Mouse (Mus musculus): ENCODE data around the gene Tmem247.
A peak's percentile ranks its signal among the peaks of the same experiment; 100 is the strongest.

The Tmem247 gene

DNA sequence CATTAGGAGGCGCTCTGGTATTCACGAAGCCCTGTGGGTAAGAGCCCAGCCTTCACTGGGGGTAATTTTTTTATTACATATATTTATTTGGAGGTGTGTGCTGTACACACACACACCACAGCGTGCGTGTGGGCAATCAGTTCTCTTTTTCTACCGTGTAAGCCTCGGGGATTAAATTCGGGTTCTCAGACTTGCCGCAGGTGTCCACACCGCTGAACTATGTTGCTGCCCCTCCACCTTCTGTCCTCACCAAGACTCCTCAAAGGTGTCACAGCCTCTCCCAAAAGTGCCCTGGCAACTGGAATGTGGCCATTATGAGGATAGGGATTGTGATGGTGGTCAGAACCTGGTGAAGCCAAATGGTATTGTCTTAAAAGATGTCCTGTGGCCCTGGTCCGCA is at the start of gene Tmem247:
Gene Tmem247, plus strand, starts transcription at position 301 of the 400 bp plus-strand sequence.
- DNase-seq (ENCODE audit: low spot score) = no peak

DNA sequence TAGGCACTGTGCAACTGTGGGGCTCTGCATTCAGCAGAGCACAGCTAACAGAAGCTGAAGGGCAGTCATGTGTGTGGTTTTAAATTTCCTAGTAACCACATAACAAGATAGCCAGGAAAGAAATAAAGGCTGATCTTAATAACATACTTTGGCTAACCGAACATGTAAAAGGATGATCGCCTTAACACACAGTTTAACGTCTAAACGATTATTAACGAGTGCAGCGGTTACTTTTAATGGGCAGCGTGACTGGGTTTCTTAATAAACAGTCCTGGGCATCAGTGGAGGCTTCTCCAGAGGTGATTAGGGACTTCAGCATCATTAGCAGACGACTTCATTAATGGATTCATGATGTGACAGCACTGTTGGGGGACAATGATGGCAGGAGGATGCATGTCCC is 46.6 kb upstream of the Tmem247 start:
- no peak for DNase-seq (ENCODE audit: low spot score)

GRCm38 (mm10) chr17:86872643-86873042 is 44.5 kb upstream of the Tmem247 start:
- DNase-seq (ENCODE audit: low spot score) = no peak

GRCm38 (mm10) chr17:86876940-86877339 is 40.2 kb upstream of the Tmem247 start:
- DNase-seq (ENCODE audit: low spot score) = no peak

DNA sequence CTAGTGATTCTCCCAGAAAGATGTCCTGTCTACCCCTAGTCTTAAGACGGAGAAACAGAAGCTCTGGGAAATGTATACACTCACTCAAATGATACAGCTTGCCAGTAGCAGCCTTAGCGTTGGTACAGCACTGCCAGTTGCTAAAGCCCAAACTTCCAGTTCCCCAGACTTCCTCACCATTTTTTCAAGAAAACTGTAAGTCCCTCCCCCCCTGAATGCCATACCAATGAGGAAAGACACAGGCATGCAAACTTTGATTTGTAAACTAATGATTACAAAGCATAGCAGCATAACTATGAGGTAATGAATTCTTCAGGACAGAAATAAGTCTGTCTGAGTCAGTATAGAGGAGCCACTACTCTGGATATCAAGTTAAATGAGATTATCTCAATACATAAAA is 39.4 kb upstream of the Tmem247 start:
- no peak for DNase-seq (ENCODE audit: low spot score)

DNA sequence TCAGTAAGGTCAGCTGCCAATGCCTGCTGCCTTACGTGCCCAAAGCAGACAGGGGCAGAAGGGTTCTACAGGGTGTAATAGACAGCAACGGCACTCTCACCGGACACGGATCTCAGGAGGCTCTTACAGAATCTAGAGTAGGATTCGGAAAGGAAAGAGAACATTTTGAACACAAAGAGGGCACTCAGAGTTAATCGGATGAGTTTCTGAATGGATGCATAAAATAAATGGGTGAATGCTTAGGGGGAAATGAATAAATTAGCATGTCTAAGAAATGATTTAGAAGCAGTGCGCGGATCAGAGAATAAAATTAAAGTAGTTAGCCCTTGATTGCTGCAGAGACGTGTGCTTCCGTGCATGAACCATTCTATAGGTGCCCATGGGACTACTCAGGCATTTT is 37.1 kb upstream of the Tmem247 start:
- no peak for DNase-seq (ENCODE audit: low spot score)

- no peak for DNase-seq (ENCODE audit: low spot score)
Observed at GRCm38 (mm10) chr17:86880461-86881044, 36.6 kb upstream of the Tmem247 start.

- no peak for DNase-seq (ENCODE audit: low spot score)
Observed at GRCm38 (mm10) chr17:86895191-86895590, 22.0 kb upstream of the Tmem247 start.

DNA sequence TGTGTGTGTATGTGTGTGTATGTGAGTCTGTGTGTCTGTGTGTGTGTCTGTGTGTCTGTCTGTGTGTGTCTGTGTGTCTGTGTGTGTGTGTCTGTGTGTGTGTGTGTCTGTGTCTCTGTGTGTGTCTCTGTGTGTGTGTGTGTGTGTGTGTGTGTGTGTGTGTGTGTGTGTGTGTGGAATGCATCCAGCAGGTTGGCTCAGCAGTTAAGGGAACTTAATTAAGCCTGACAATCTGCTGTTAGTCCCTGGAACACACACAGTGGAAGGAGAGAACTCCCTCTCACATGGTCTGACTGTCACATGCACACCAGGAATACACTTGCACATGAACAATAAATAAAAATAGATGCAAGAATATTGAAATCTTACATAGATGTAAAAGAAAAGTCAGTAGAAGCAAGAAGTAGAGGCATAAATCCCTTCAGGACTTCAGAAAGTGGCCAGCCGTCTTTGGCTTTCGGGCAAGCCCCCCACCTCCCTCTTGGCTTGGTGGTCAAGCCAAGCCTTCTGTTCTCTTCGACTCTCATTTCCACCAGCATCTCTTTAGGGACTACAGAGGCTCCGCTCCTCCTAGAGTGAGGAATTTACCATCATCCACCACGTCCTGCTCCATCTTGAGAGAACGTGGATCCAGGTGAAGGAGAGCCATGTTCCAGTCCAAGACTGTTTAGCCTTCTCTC is 19.5 kb upstream of the Tmem247 start:
- DNase-seq (ENCODE audit: low spot score) = no peak

DNA sequence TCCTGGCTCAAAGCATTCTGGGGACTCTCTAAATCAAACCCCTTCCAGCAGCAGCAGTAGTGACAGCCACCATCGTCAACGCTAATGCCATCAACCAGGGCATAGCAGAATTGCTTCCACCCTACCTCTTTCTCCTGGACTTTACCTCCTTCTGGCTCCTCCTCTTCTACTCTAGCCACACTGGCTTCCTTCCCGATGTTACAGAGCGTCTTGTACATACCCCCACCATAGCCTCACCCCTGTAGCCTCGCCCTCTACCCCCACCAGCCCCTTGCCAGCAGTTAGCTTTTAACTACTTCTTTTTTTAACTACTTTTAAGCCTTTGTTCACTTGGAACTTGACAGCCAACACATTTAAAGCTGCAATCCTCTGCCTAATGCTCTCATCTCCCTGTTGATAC is 17.3 kb upstream of the Tmem247 start:
- DNase-seq (ENCODE audit: low spot score) = no peak

DNA sequence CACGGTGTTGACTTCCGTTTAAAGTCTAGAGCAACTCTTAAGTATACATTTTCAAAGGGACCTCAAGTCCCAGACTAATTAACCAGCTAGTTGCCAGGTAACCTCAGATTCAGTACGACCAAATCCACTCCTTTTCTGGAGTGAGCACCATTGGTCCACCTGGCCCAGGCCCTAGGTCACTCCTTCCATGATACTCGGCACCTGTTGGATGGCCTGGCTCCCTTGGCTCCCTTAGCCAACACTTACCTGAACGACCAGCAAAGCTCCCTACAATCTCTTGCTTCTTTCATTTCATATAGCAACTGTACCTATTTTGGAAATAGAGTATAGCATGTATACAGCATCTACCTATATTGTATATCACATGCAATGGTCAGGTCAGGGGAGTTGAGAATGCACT is 16.6 kb upstream of the Tmem247 start:
- DNase-seq (ENCODE audit: low spot score) = no peak

GRCm38 (mm10) chr17:86902399-86903067 is 14.6 kb upstream of the Tmem247 start:
- DNase-seq (ENCODE audit: low spot score) = no peak

- no peak for DNase-seq (ENCODE audit: low spot score)
Observed at GRCm38 (mm10) chr17:86903596-86903995, 13.6 kb upstream of the Tmem247 start.

GRCm38 (mm10) chr17:86904206-86904605 is 12.9 kb upstream of the Tmem247 start:
- DNase-seq (ENCODE audit: low spot score) = no peak

DNA sequence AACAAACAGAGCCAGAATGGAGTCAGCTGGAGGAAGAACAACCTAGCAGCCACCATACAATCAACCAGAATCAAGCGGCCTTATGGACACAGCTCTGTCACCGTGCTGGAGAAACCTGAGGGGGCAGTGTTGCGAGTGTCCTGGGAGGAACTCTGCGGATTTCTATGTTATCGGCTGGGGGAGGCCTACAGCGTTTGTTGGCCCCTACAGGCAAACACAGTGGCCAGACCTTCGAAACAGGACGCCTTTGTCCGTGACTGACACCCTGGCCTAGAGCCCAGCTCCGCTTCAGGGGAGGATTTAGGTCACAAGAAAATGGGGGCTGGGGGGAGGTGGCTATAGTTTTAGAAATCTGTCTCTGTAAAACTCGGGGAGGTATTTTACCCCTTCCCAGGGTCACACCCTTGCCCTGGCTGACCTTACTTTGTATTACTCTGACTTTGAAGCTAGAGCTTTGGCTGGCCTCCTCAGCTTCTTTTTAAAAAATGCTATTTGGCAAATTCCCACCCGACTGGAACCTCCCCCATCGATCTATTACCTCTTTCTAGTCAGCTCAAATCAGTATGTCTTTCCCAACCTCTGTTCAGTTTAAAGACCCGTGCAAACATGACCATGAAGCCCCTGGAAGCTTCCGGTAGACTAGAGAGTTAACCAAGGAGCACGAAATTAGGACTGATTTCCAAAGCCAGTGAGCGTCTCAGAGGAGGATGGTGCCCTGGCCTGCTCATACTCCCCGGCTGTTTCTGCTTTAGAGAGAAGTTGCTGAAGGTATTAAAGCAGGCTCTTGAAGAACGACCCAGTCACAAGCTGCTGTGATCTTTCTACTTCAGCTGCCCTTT is 11.6 kb upstream of the Tmem247 start:
- no peak for DNase-seq (ENCODE audit: low spot score)

GRCm38 (mm10) chr17:86906136-86906461 is 11.0 kb upstream of the Tmem247 start:
- peak; percentile 83 for DNase-seq (ENCODE audit: low spot score)

GRCm38 (mm10) chr17:86906601-86907000 is 10.5 kb upstream of the Tmem247 start:
- no peak for DNase-seq (ENCODE audit: low spot score)

- no peak for DNase-seq (ENCODE audit: low spot score)
Observed at GRCm38 (mm10) chr17:86907092-86907491, 10.1 kb upstream of the Tmem247 start.

DNA sequence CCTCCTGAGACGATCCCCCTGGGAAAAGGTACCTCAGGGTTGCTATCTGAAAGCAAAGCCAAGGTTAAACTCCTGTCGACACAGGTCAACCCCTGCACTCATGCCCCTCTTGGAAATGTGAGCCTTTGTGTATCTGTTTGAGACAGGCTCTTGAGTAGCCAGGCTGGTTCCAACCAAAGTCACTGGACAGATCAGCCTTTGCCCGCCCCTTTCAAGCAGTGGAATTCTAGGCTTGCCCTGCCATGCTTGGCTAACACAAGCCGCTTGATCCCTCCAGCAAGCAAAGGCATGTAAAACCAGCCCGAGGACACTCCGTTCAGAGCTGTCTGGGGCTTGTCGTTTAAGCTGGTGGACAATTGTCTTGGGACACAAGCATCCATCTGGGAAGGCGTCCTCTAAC is 8.8 kb upstream of the Tmem247 start:
- DNase-seq (ENCODE audit: low spot score) = no peak

- DNase-seq (ENCODE audit: low spot score) = no peak
Observed at GRCm38 (mm10) chr17:86909733-86910495, 7.2 kb upstream of the Tmem247 start.

GRCm38 (mm10) chr17:86911261-86911660 is 5.9 kb upstream of the Tmem247 start:
- DNase-seq (ENCODE audit: low spot score) = no peak

DNA sequence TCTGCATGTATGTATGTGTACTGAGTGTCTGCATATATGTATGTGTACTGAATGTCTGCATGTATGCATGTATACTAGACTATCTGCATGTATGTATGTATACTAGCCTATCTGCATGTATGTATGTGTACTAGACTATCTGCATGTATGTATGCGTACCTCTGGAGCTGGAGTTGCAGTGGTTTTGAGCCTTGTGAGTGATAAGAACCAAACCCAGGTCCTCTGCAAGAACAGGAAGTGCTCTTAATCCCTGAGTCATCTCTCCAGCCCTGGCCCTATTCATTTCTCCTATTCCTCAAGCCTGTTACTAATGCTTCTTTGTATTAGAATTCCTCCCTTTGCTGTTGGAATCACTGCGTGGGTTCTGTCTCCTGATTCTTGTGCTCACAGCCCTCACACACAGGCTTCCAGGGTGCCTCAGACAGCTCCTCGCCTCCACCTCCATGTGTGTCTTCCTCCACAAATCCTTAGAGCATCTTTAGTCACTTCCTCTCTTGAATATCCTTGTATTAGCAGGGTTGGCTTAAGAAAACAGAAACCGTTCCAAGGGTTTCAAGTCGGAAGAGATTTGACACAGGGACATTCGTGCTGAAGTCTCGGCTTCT is 4.0 kb upstream of the Tmem247 start:
- no peak for DNase-seq (ENCODE audit: low spot score)

All from urinary bladder, postnatal 25 days (tissue).